Mouse (Mus musculus): ENCODE data around the gene Proser2. TPM values are rescaled to one million over a fixed set of nuclear protein-coding genes. Genes with fewer than 3 reads are reported as not detected.

The Proser2 gene
- polyA plus RNA-seq, 1 experiment from 2014 or later: 4.5 TPM

- Histone ChIP-seq H3K36me3 (no peaks in the 10 kb centered on the region), H3K4me1 (replicated peaks) (peaks cover 29% of the 10 kb centered on the region), H3K27me3 (no peaks in the 10 kb centered on the region), H3K9ac (no peak overlapping the region), H3K4me2 (no peak overlapping the region), H3K4me3 (replicated peaks) (no peak overlapping the region), H3K9me3 (replicated peaks) (no peaks in the 10 kb centered on the region), H3K27ac (no peak overlapping the region)
- DNase-seq (no peak), ATAC-seq (ENCODE audit: low read depth) (peak; percentile 85)
- 20% methylated on average over 11 of the region's 11 CpGs for WGBS (ENCODE audit: insufficient replicate concordance)
These were observed 58.2 kb downstream of the Proser2 start for GRCm38 (mm10) chr2:6071598-6072440.

- DNase-seq (no peak), ATAC-seq (ENCODE audit: low read depth) (no peak)
- Histone ChIP-seq H3K9ac (no peak overlapping the region), H3K4me3 (replicated peaks) (no peak overlapping the region), H3K9me3 (replicated peaks) (no peaks in the 10 kb centered on the region), H3K4me1 (replicated peaks) (peaks cover 29% of the 10 kb centered on the region), H3K36me3 (no peaks in the 10 kb centered on the region), H3K27ac (no peak overlapping the region; the same call in 1 of the 2 replicates), H3K27me3 (no peaks in the 10 kb centered on the region), H3K4me2 (no peak overlapping the region)
- 22% methylated on average over 11 of the region's 11 CpGs for WGBS (ENCODE audit: insufficient replicate concordance)
These were observed 59.1 kb downstream of the Proser2 start for GRCm38 (mm10) chr2:6070925-6071324.

GRCm38 (mm10) chr2:6067341-6067740 is 62.7 kb downstream of the Proser2 start:
- Histone ChIP-seq H3K9ac (no peak overlapping the region), H3K27ac (no peak overlapping the region), H3K27me3 (no peaks in the 10 kb centered on the region), H3K36me3 (no peaks in the 10 kb centered on the region), H3K9me3 (replicated peaks) (no peaks in the 10 kb centered on the region), H3K4me1 (replicated peaks) (peaks cover 17% of the 10 kb centered on the region), H3K4me3 (replicated peaks) (no peak overlapping the region), H3K4me2 (no peak overlapping the region)
- DNase-seq (no peak), ATAC-seq (ENCODE audit: low read depth) (no peak)
- WGBS (ENCODE audit: insufficient replicate concordance): 65% methylated on average over 6 of the region's 6 CpGs

- Histone ChIP-seq H3K9ac (no peak overlapping the region), H3K4me3 (replicated peaks) (no peak overlapping the region), H3K9me3 (replicated peaks) (no peaks in the 10 kb centered on the region), H3K27ac (no peak overlapping the region), H3K4me2 (no peak overlapping the region), H3K36me3 (peaks cover 13% of the 10 kb centered on the region), H3K27me3 (no peaks in the 10 kb centered on the region), H3K4me1 (replicated peaks) (no peaks in the 10 kb centered on the region)
- no peak for DNase-seq
- no peak for ATAC-seq (ENCODE audit: low read depth)
- WGBS (ENCODE audit: insufficient replicate concordance): 69% methylated on average over 10 of the region's 10 CpGs
These were observed 69.8 kb downstream of the Proser2 start for GRCm38 (mm10) chr2:6060071-6060804.

GRCm38 (mm10) chr2:6059291-6059690 is 70.7 kb downstream of the Proser2 start:
- H3K9ac ChIP-seq: no peak overlapping the region
- whole genome bisulfite sequencing (ENCODE audit: insufficient replicate concordance): 79% methylated on average over 2 of the region's 2 CpGs

GRCm38 (mm10) chr2:6056518-6056917 is 73.5 kb downstream of the Proser2 start:
- Histone ChIP-seq H3K27me3 (no peaks in the 10 kb centered on the region), H3K36me3 (peaks cover 42% of the 10 kb centered on the region), H3K9ac (no peak overlapping the region), H3K4me1 (replicated peaks) (no peaks in the 10 kb centered on the region), H3K4me3 (replicated peaks) (no peak overlapping the region), H3K9me3 (replicated peaks) (no peaks in the 10 kb centered on the region), H3K4me2 (no peak overlapping the region), H3K27ac (no peak overlapping the region)
- WGBS (ENCODE audit: insufficient replicate concordance): 84% methylated on average over 3 of the region's 3 CpGs
- DNase-seq: no peak
- ATAC-seq (ENCODE audit: low read depth): no peak

More at GRCm38 (mm10) chr2:6059291-6059690, 70.7 kb downstream of the Proser2 start:
- H3K9me3 ChIP-seq (replicated peaks): no peaks in the 10 kb centered on the region
- no peak overlapping the region for H3K4me3 ChIP-seq (replicated peaks)
- ATAC-seq (ENCODE audit: low read depth) (no peak), DNase-seq (no peak)
- H3K27ac ChIP-seq: no peak overlapping the region
- H3K27me3 ChIP-seq: no peaks in the 10 kb centered on the region
- H3K36me3 ChIP-seq: peaks cover 22% of the 10 kb centered on the region
- no peaks in the 10 kb centered on the region for H3K4me1 ChIP-seq (replicated peaks)
- no peak overlapping the region for H3K4me2 ChIP-seq

- no peak overlapping the region for H3K4me2 ChIP-seq
- H3K4me3 ChIP-seq (replicated peaks): no peak overlapping the region
- no peak for DNase-seq
- H3K27ac ChIP-seq: no peak overlapping the region
- H3K9ac ChIP-seq: no peak overlapping the region
- H3K9me3 ChIP-seq (replicated peaks): no peaks in the 10 kb centered on the region
- peaks cover 53% of the 10 kb centered on the region for H3K36me3 ChIP-seq
- 85% methylated on average over 11 of the region's 11 CpGs for WGBS (ENCODE audit: insufficient replicate concordance)
- H3K27me3 ChIP-seq: no peaks in the 10 kb centered on the region
- no peaks in the 10 kb centered on the region for H3K4me1 ChIP-seq (replicated peaks)
- ATAC-seq (ENCODE audit: low read depth): no peak
These were observed 74.5 kb downstream of the Proser2 start for GRCm38 (mm10) chr2:6055466-6055865.

- no peaks in the 10 kb centered on the region for H3K27me3 ChIP-seq
- no peak for DNase-seq
- H3K9me3 ChIP-seq (replicated peaks): no peaks in the 10 kb centered on the region
- no peak overlapping the region for H3K27ac ChIP-seq
- WGBS (ENCODE audit: insufficient replicate concordance): 84% methylated on average over 3 of the region's 3 CpGs
- no peak overlapping the region for H3K4me2 ChIP-seq
- H3K36me3 ChIP-seq: peaks cover 56% of the 10 kb centered on the region
- no peak for ATAC-seq (ENCODE audit: low read depth)
- H3K4me1 ChIP-seq (replicated peaks): peaks cover 11% of the 10 kb centered on the region
- H3K4me3 ChIP-seq (replicated peaks): no peak overlapping the region
- H3K9ac ChIP-seq: no peak overlapping the region
These were observed 81.0 kb downstream of the Proser2 start for GRCm38 (mm10) chr2:6049018-6049417.

- Histone ChIP-seq H3K4me1 (replicated peaks) (peaks cover 11% of the 10 kb centered on the region), H3K27ac (no peak overlapping the region), H3K9me3 (replicated peaks) (no peaks in the 10 kb centered on the region), H3K27me3 (no peaks in the 10 kb centered on the region), H3K36me3 (peaks cover 57% of the 10 kb centered on the region), H3K4me2 (no peak overlapping the region), H3K9ac (no peak overlapping the region), H3K4me3 (replicated peaks) (no peak overlapping the region)
- no peak for DNase-seq
- WGBS (ENCODE audit: insufficient replicate concordance): 38% methylated on average over 4 of the region's 4 CpGs
- peak; percentile 41; the same call in 1 of the 2 replicates for ATAC-seq (ENCODE audit: low read depth)
These were observed 81.4 kb downstream of the Proser2 start for GRCm38 (mm10) chr2:6048570-6048969.
